Mouse (Mus musculus) neutrophil, adult 5-6 weeks (primary cell): ENCODE results near the gene Ackr2. TPM values are rescaled to one million over a fixed set of nuclear protein-coding genes. Genes with fewer than 3 reads are reported as not detected.

Experiments used
- ATAC-seq: fragments of 151-379, 151-347 bp; 2 replicates; pipeline ENCODE4 v1.8.0; 2017; ENCODE audit warnings: mild to moderate bottlenecking, moderate TSS enrichment; ENCODE audit not compliant: insufficient number of reproducible peaks, poor library complexity, low FRiP score, severe bottlenecking; ENCODE audit errors: extremely low read depth
- total RNA-seq: library from RNA; stranded (forward); fragments of 200-1000 nt; gene quantifications from 2 replicates; pipeline ENCODE4 v1.2.3, GENCODE M21; 2017

Ackr2 gene
- total RNA-seq, 1 experiment from 2014 or later: 4.5 TPM

- no peak for ATAC-seq
Measured at GRCm38 (mm10) chr9:121947784-121948183, 49.6 kb downstream of the Ackr2 start.

GRCm38 (mm10) chr9:121948431-121948830 lies 50.3 kb downstream of the Ackr2 start:
- ATAC-seq: no peak

DNA sequence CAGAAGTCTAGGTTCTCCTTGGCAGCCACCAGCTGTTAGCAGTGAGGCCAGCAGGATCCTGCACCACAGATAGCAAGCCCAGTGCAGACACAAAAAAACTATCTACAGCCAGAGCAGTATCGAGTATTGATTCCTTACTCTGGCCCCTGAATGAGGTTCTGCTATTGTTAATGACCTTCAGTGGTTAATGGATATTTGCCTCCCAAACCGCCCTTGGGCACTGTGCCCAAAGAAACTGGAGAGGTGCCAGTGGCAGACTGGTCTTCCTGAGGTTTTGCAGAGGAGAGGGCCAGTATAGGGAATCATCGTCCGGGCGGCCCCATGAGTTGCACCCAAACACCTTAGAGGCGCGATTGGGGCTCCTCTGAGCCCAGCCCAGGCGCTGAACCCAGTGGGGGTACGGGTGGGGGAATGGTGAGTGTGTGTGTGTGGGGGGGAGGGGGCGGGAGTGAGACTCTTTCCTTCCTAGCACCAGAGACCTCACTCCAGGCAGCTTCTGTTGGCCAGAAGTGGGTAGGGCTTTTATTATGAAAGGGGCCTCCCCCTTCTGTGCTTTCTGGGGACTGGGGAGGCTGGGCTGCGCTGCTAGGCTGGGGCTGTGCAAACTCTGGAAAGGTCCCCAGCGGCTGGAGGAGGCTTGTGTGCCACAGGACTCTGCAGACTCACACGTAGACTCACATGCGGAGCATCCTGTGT lies 52.4 kb downstream of the Ackr2 start, which contains the start of gene Fam198a:
Gene Fam198a (plus strand): TSS at position 571 of the 696 bp plus-strand sequence.
- no peak for ATAC-seq

- ATAC-seq: no peak
Measured at GRCm38 (mm10) chr9:121951114-121951423, 52.9 kb downstream of the Ackr2 start.

DNA sequence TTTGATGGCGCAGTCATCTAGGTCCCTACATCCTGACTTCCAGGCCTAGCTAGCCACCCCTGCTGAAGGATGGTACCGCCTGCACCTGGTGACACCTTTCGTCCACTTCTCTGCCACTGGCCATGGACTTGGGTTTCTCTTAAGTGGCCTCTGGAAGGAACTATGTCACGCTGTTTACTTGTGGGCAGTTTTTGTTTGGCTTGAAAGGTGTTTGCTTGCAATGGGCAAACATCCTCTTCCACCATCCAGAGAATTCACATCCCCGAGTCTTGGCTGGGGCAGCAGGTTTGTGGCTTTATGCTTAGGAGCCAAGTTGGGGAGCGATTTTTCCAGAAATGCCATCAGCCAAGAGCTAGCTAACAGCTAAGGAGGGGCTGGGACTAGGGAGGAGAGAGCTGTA lies 54.4 kb downstream of the Ackr2 start:
- ATAC-seq: no peak

DNA sequence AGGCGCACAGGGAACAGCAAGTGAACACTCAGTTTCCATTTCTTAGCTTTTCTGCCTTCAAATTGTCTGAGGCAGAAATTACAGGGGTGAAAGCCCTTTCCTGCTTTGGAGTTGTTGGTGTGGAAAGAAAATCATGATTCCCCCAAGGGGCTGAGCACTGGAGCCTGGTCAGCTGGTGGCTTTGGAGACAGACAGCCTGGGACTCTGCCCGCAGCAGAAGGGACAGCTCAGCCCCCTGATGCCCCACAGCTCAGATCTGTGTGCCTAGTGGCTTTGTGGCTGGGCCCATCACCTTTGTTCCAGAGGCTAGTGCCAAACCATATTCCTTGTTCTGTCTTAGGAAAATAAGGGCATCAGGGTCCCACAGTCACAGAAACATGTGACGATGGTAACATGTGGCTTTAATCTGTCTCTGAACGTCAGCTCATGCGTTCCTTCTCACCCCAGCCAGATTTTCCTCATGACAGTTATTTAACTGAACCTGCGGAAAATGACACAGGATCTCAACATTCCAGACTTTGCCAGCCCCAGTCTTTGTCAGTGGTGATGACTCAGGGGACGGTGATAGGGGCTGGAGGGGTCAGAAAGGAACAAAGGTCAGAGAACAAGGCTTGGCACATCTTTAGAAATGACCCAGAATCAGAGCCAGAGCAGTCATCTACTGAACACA lies 61.9 kb downstream of the Ackr2 start:
- ATAC-seq: no peak

Other genes starting within 250 kb of the Ackr2 start
- 5.7 and 7.1 TPM in 2 replicates for gene Sec22c, start 192.9 kb upstream of the Ackr2 start, total RNA-seq
- 8.0 and 14.9 TPM in 2 replicates for gene Ss18l2, start 188.0 kb upstream of the Ackr2 start, total RNA-seq
- gene Nktr, start 179.2 kb upstream of the Ackr2 start, total RNA-seq: 216 and 260 TPM in 2 replicates
- 0.12 TPM in 1 of 2 replicates, not detected in the other for gene Zfp651, start 139.0 kb upstream of the Ackr2 start, total RNA-seq
- gene Klhl40, start 120.7 kb upstream of the Ackr2 start, total RNA-seq: not detected in 2 replicates
- not detected in 2 replicates for gene Hhatl, start 105.8 kb upstream of the Ackr2 start, total RNA-seq
- 0.25 TPM in 1 of 2 replicates, not detected in the other for gene Ccdc13, start 58.9 kb upstream of the Ackr2 start, total RNA-seq
- 7.2 and 15.2 TPM in 2 replicates for gene Higd1a, start 40.0 kb upstream of the Ackr2 start, total RNA-seq
- not detected in 2 replicates for gene Cyp8b1, start 17.9 kb downstream of the Ackr2 start, total RNA-seq
- not detected in 2 replicates for gene Fam198a, start 52.6 kb downstream of the Ackr2 start, total RNA-seq
- not detected in 2 replicates for gene Pomgnt2, start 98.8 kb downstream of the Ackr2 start, total RNA-seq
- gene Snrk, start 218.9 kb downstream of the Ackr2 start, total RNA-seq: 165 and 197 TPM in 2 replicates